Mouse (Mus musculus) hindbrain, embryonic 13.5 days (tissue): Measurements from ENCODE around the gene Unc50. TPM values are rescaled to one million over a fixed set of nuclear protein-coding genes. Genes with fewer than 3 reads are reported as not detected.

Source experiments
- ATAC-seq: fragments of 200-750 bp; cut with Nextera tagmentation; 2 replicates; pipeline ENCODE4 v1.8.0; 2017; ENCODE audit warnings: moderate TSS enrichment; ENCODE audit not compliant: low FRiP score
- H3K27ac ChIP-seq: fragments of 300-500 bp; sonication (generic); 2 replicates; pipeline ENCODE4 v1.5.1; 2015; ENCODE audit warnings: inconsistent platforms, mild to moderate bottlenecking, moderate library complexity
- H3K27me3 ChIP-seq: fragments of 300-500 bp; sonication (generic); 2 replicates; pipeline ENCODE4 v1.6.1; 2015; ENCODE audit warnings: mild to moderate bottlenecking, inconsistent platforms
- H3K36me3 ChIP-seq: fragments of 300-500 bp; sonication (generic); 2 replicates; pipeline ENCODE4 v1.6.1; 2015; ENCODE audit warnings: mild to moderate bottlenecking, inconsistent platforms
- H3K4me1 ChIP-seq: fragments of 300-500 bp; sonication (generic); replicated peaks from 2 replicates; pipeline ENCODE4 v1.6.1; 2015; ENCODE audit warnings: inconsistent platforms
- H3K4me2 ChIP-seq: fragments of 300-500 bp; sonication (generic); 2 replicates; pipeline ENCODE4 v1.6.1; 2015; ENCODE audit warnings: inconsistent platforms, mild to moderate bottlenecking, moderate library complexity
- H3K4me3 ChIP-seq: fragments of 300-500 bp; sonication (generic); 2 replicates; pipeline ENCODE4 v1.5.1; 2015; ENCODE audit warnings: mild to moderate bottlenecking, inconsistent platforms
- H3K9ac ChIP-seq: fragments of 300-500 bp; sonication (generic); 2 replicates; pipeline ENCODE4 v1.6.1; 2015; ENCODE audit warnings: mild to moderate bottlenecking, inconsistent platforms
- H3K9me3 ChIP-seq: fragments of 300-500 bp; sonication (generic); 2 replicates; pipeline ENCODE4 v1.6.1; 2016; ENCODE audit warnings: inconsistent platforms
- WGBS: fragments of 180-500 bp; shearing (Covaris S2); methylation state at CpG from one replicate; pipeline ENCODE4 v1.1.7; 2015; 5-methylcytosine and 5-hydroxymethylcytosine counted together
- polyA plus RNA-seq: library from polyadenylated mRNA; unstranded; fragments of >200 nt; fragmentation: Nextera tagmentation; extraction: Ambion mirVana; gene quantifications from 2 replicates; pipeline ENCODE4 v1.2.1, GENCODE M21; 2015

The Unc50 gene
- polyA plus RNA-seq, 1 experiment from 2014 or later = 127 TPM

- Histone ChIP-seq H3K9me3 (no peaks in the 10 kb centered on the region), H3K27me3 (no peaks in the 10 kb centered on the region), H3K27ac (no peak overlapping the region), H3K4me2 (no peak overlapping the region), H3K36me3 (peaks cover 8% of the 10 kb centered on the region; the same call in 1 of the 2 replicates), H3K9ac (no peak overlapping the region), H3K4me3 (no peak overlapping the region), H3K4me1 (no peaks in the 10 kb centered on the region)
- 91% methylated on average over 10 of the region's 10 CpGs for WGBS
- ATAC-seq = no peak
Measured at GRCm38 (mm10) chr1:37464878-37465452, 35.0 kb downstream of the Unc50 start.

GRCm38 (mm10) chr1:37466322-37466995 lies 36.5 kb downstream of the Unc50 start:
- no peaks in the 10 kb centered on the region for H3K4me1 ChIP-seq
- peaks cover 8% of the 10 kb centered on the region; the same call in 1 of the 2 replicates for H3K36me3 ChIP-seq
- no peak overlapping the region for H3K9ac ChIP-seq
- H3K27me3 ChIP-seq = no peaks in the 10 kb centered on the region
- ATAC-seq = no peak
- H3K9me3 ChIP-seq = no peaks in the 10 kb centered on the region
- H3K4me2 ChIP-seq = no peak overlapping the region
- H3K27ac ChIP-seq = no peak overlapping the region
- H3K4me3 ChIP-seq = no peak overlapping the region
- WGBS = 84% methylated on average over 3 of the region's 3 CpGs

- 88% methylated on average over 4 of the region's 4 CpGs for WGBS
- Histone ChIP-seq H3K4me1 (no peaks in the 10 kb centered on the region), H3K4me2 (no peak overlapping the region), H3K36me3 (peaks cover 6% of the 10 kb centered on the region; the same call in 1 of the 2 replicates), H3K4me3 (no peak overlapping the region), H3K9me3 (no peaks in the 10 kb centered on the region), H3K9ac (no peak overlapping the region), H3K27me3 (no peaks in the 10 kb centered on the region), H3K27ac (no peak overlapping the region)
- ATAC-seq = no peak
Measured at GRCm38 (mm10) chr1:37467806-37468205, 37.9 kb downstream of the Unc50 start.

GRCm38 (mm10) chr1:37469007-37469406 lies 39.1 kb downstream of the Unc50 start:
- no peak for ATAC-seq
- Histone ChIP-seq H3K36me3 (peaks cover 5% of the 10 kb centered on the region; the same call in 1 of the 2 replicates), H3K4me2 (no peak overlapping the region), H3K4me1 (no peaks in the 10 kb centered on the region), H3K4me3 (no peak overlapping the region), H3K9ac (no peak overlapping the region), H3K9me3 (no peaks in the 10 kb centered on the region), H3K27me3 (no peaks in the 10 kb centered on the region), H3K27ac (no peak overlapping the region)
- WGBS = 92% methylated on average over 5 of the region's 5 CpGs

GRCm38 (mm10) chr1:37471179-37472148 lies 41.5 kb downstream of the Unc50 start:
- 88% methylated on average over 6 of the region's 6 CpGs for WGBS
- ATAC-seq = no peak

GRCm38 (mm10) chr1:37473251-37473650 lies 43.3 kb downstream of the Unc50 start:
- no peak for ATAC-seq
- 90% methylated on average over 10 of the region's 10 CpGs for WGBS

More at GRCm38 (mm10) chr1:37471179-37472148, 41.5 kb downstream of the Unc50 start:
- Histone ChIP-seq H3K9ac (no peak overlapping the region), H3K4me1 (no peaks in the 10 kb centered on the region), H3K27ac (no peak overlapping the region), H3K27me3 (no peaks in the 10 kb centered on the region), H3K9me3 (no peaks in the 10 kb centered on the region), H3K4me2 (no peak overlapping the region), H3K4me3 (no peak overlapping the region), H3K36me3 (peaks cover 3% of the 10 kb centered on the region; the same call in 1 of the 2 replicates)

GRCm38 (mm10) chr1:37474046-37474445 lies 44.1 kb downstream of the Unc50 start:
- H3K4me1 ChIP-seq = no peaks in the 10 kb centered on the region
- H3K36me3 ChIP-seq = no peaks in the 10 kb centered on the region
- ATAC-seq = no peak
- 76% methylated on average over 8 of the region's 8 CpGs for WGBS
- no peak overlapping the region for H3K9ac ChIP-seq
- H3K4me2 ChIP-seq = no peak overlapping the region
- no peaks in the 10 kb centered on the region for H3K9me3 ChIP-seq
- no peak overlapping the region for H3K4me3 ChIP-seq
- H3K27ac ChIP-seq = no peak overlapping the region
- H3K27me3 ChIP-seq = no peaks in the 10 kb centered on the region

More at GRCm38 (mm10) chr1:37473251-37473650, 43.3 kb downstream of the Unc50 start:
- Histone ChIP-seq H3K4me3 (no peak overlapping the region), H3K36me3 (peaks cover 2% of the 10 kb centered on the region; the same call in 1 of the 2 replicates), H3K9ac (no peak overlapping the region), H3K27ac (no peak overlapping the region), H3K9me3 (no peaks in the 10 kb centered on the region), H3K4me2 (no peak overlapping the region), H3K27me3 (no peaks in the 10 kb centered on the region), H3K4me1 (no peaks in the 10 kb centered on the region)

GRCm38 (mm10) chr1:37474634-37475190 lies 44.8 kb downstream of the Unc50 start:
- 91% methylated on average over 6 of the region's 6 CpGs for WGBS
- no peaks in the 10 kb centered on the region for H3K9me3 ChIP-seq

GRCm38 (mm10) chr1:37475312-37475711 lies 45.4 kb downstream of the Unc50 start:
- ATAC-seq = no peak
- 93% methylated on average over 3 of the region's 3 CpGs for WGBS

More at GRCm38 (mm10) chr1:37474634-37475190, 44.8 kb downstream of the Unc50 start:
- no peaks in the 10 kb centered on the region for H3K36me3 ChIP-seq
- H3K9ac ChIP-seq = no peak overlapping the region
- no peak overlapping the region for H3K4me2 ChIP-seq
- ATAC-seq = no peak
- no peaks in the 10 kb centered on the region for H3K27me3 ChIP-seq
- H3K27ac ChIP-seq = no peak overlapping the region
- no peak overlapping the region for H3K4me3 ChIP-seq
- no peaks in the 10 kb centered on the region for H3K4me1 ChIP-seq

GRCm38 (mm10) chr1:37477250-37477649 lies 47.3 kb downstream of the Unc50 start:
- no peaks in the 10 kb centered on the region for H3K4me1 ChIP-seq
- H3K9me3 ChIP-seq = no peaks in the 10 kb centered on the region
- H3K27ac ChIP-seq = no peak overlapping the region
- H3K36me3 ChIP-seq = no peaks in the 10 kb centered on the region
- no peak for ATAC-seq
- H3K9ac ChIP-seq = no peak overlapping the region
- H3K4me2 ChIP-seq = no peak overlapping the region
- no peaks in the 10 kb centered on the region for H3K27me3 ChIP-seq
- WGBS = 95% methylated on average over 5 of the region's 5 CpGs
- no peak overlapping the region for H3K4me3 ChIP-seq

More at GRCm38 (mm10) chr1:37475312-37475711, 45.4 kb downstream of the Unc50 start:
- Histone ChIP-seq H3K27ac (no peak overlapping the region), H3K9me3 (no peaks in the 10 kb centered on the region), H3K9ac (no peak overlapping the region), H3K36me3 (no peaks in the 10 kb centered on the region), H3K27me3 (no peaks in the 10 kb centered on the region), H3K4me3 (no peak overlapping the region), H3K4me1 (no peaks in the 10 kb centered on the region), H3K4me2 (no peak overlapping the region)

- H3K9ac ChIP-seq = no peak overlapping the region
- whole genome bisulfite sequencing = 74% methylated on average over 5 of the region's 5 CpGs
- ATAC-seq = no peak
- H3K4me1 ChIP-seq = no peaks in the 10 kb centered on the region
- H3K27me3 ChIP-seq = no peaks in the 10 kb centered on the region
- H3K9me3 ChIP-seq = no peaks in the 10 kb centered on the region
- no peaks in the 10 kb centered on the region for H3K36me3 ChIP-seq
- no peak overlapping the region for H3K4me2 ChIP-seq
- H3K27ac ChIP-seq = no peak overlapping the region
- no peak overlapping the region for H3K4me3 ChIP-seq
Measured at GRCm38 (mm10) chr1:37477928-37478327, 48.0 kb downstream of the Unc50 start.

GRCm38 (mm10) chr1:37478416-37478815 lies 48.5 kb downstream of the Unc50 start:
- Histone ChIP-seq H3K27me3 (no peaks in the 10 kb centered on the region), H3K4me1 (no peaks in the 10 kb centered on the region), H3K36me3 (no peaks in the 10 kb centered on the region), H3K9me3 (no peaks in the 10 kb centered on the region), H3K9ac (no peak overlapping the region), H3K4me2 (no peak overlapping the region), H3K4me3 (no peak overlapping the region), H3K27ac (no peak overlapping the region)
- ATAC-seq = no peak
- 79% methylated on average over 7 of the region's 7 CpGs for WGBS
